Mouse (Mus musculus) left cerebral cortex, adult 2 months (tissue): ENCODE measurements around the gene Olfr401. TPM values are rescaled to one million over a fixed set of nuclear protein-coding genes. Genes with fewer than 3 reads are reported as not detected.
"Not testable (repeated sequence)": the region's sequence is repeated elsewhere in the genome, so short reads cannot be mapped to it uniquely, and the experiment has no call there.

Experiments used
- DNase-seq, 2 experiments: peaks; one replicate each; pipeline ENCODE4 v3.0.0; 2021 to 2022; ENCODE audit warnings: low spot score in 2 of 2, mixed read lengths in 1 of 2; ENCODE audit errors: extremely low spot score in 1 of 2
- H3K27ac ChIP-seq: fragments of 200-600 bp; 2 replicates; pipeline ENCODE4 v1.8.1; 2022
- H3K4me3 ChIP-seq: fragments of 200-600 bp; 2 replicates; pipeline ENCODE4 v1.8.1; 2022
- CTCF ChIP-seq: fragments of 200-600 bp; IDR thresholded peaks from 2 replicates; pipeline ENCODE4 v1.8.1; 2022; ENCODE audit warnings: antibody characterized with exemption, mild to moderate bottlenecking, moderate library complexity
- intact Hi-C: fragments of 180-260 bp; cut with DNase I; formaldehyde crosslinking; loops from one replicate; pipeline ENCODE4 v1.15.1; 2025
- long read RNA-seq, 2 experiments: library from polyadenylated mRNA; stranded (forward); transcript quantifications; one replicate each; pipeline ENCODE4 v2.0.0; 2021; ENCODE audit warnings: borderline mapping rate in 2 of 2
- total RNA-seq, 2 experiments: library from RNA; stranded (reverse); gene quantifications; 2 replicates each; pipeline ENCODE4 v1.2.3; 2021

Gene Olfr401
- not detected for total RNA-seq
- long read RNA-seq, experiment 1: 0 reads
- long read RNA-seq, experiment 2: 0 reads

DNA sequence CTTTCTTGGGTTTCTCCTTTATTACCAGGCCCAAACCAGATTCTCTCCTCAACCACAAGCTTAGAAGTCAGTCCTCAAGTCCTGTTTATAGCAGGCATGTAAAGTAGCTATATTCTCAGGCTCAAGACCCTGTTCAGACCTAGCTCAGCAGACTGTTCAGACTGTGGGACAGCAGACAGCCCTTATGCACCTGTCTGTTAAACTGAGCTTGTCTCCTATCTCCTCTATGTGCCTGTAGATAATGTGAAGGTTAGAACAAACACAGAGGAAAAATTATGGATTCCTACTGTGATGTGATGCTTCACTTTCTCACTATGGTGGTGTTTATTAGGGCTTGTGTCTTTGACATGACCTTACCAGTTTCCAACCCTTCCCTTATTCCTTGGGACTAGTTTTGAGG is at the start of gene Olfr401:
Olfr401 (plus strand) TSS at position 301 of the 400 bp plus-strand sequence.
- H3K4me3 ChIP-seq: no peak within 1 kb of the TSS
- intact Hi-C loops: no loop called here

DNA sequence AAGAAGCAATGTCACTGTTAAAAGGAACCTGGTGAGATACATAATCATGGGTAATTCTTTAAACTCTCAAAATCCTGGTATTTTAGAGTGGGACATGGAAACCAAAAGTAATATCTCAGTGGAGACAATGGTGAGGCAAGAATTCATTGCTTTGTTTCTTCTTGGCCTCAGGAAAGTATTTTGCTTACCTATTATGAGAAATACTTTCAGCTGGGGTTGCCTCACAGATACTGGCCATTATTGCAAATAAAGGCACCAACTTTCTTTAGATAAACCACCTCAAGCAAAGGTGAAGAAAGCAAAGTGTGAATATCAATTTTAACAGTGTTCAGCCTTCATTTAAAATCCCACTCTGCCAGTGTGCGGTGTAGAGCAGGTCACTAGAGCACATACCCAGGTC is 43.9 kb upstream of the Olfr401 start, which contains the start of gene Zfp616:
Zfp616 (plus strand) TSS at position 301 of the 400 bp plus-strand sequence.
- no peak for TF ChIP-seq CTCF
- intact Hi-C loops: loop anchor here (10.0 kb wide), 1 partner anchor 1825 kb away; no protein-coding TSS in a partner anchor
- DNase-seq: no peak
- Histone ChIP-seq H3K27ac (no peak within 1 kb of the TSS), H3K4me3 (no peak within 1 kb of the TSS)

More for the DNA sequence above, at the start of gene Olfr401:
- DNase-seq: no peak
- H3K27ac ChIP-seq: no peak within 1 kb of the TSS
- no peak for TF ChIP-seq CTCF

DNA sequence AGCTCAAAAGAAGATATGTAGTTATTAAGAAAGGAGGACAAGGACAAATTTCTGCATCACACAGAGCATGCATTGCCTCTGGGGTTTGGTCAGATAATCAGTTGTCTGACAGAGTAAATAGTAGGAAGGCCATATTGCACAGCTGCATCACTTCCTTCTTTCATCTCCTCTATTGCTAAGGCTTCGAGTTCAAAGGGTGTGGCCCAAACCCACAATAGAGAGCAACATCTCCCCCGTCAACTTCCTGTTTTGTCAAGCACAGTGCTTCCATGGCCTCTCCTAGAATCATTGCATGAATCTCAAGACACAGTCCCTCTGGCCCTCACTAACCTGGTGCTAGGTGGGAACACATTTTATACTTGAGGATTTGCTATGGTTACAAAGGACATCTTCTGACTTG is 12.8 kb upstream of the Olfr401 start:
- intact Hi-C loops: no loop called here
- no peak for DNase-seq
- Histone ChIP-seq H3K27ac (no peak overlapping the region), H3K4me3 (no peak overlapping the region)
- TF ChIP-seq CTCF: no peak

DNA sequence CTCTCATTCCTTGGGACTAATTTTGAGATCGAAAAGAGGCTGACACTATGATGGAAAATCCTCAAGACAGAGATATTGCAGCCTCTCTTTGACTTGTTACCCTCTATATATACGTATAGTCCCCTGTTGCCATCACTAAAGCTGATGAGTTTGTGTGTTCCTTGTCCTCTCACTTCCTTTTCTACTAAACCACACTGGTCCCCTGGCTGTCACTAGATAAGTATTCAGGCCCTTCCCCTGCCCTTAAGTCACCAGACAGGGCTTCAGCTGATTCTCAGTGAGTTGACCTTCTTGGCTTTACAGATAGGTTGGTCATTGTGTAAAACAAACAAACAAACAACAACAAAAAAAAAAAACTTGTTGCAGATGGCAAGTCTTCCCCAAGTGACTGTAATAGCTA is 12.0 kb upstream of the Olfr401 start:
- Histone ChIP-seq H3K4me3 (no peak overlapping the region), H3K27ac (no peak overlapping the region)
- no peak for DNase-seq
- TF ChIP-seq CTCF: no peak
- intact Hi-C loops: no loop called here

DNA sequence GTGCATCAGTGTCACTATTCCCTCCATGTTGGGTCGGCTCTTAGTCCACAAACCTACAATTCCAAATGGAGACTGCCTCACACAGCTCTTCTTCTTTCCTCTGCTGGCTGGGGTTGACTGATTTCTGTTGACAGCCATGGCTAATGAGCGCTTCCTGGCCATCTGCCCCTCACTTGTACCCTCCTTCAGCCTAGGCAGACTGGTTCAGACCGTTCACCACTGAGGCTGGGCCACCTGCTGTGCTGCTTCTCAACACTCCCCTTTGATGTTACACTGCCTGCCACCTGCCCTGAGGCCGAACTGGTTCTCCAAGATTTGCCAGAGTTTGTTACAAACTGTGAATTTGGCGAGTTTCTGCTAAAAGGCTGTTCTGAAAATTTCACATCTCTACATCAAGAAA is 8.4 kb upstream of the Olfr401 start:
- Histone ChIP-seq H3K27ac (no peak overlapping the region), H3K4me3 (no peak overlapping the region)
- intact Hi-C loops: no loop called here
- no peak for DNase-seq
- TF ChIP-seq CTCF: no peak

DNA sequence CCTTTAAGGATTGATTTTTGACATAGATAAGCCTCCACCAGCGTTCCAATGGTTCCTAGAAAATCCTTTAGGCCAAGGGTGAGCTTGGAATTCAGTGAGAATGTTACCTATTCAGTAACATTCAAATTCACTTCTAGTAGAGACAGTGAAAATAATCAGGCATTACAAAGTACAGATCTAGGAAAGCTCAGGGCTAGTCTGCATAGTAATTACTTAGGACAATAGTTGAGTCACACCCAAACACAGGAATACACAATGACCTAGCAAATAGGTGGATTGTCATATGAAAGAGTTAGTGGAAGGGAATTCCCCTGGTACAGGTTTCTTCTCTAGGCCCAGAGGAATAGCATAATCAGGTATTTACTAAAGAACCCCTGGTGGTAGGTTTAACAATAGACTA is 26.5 kb downstream of the Olfr401 start:
- H3K4me3 ChIP-seq, DNase-seq, intact Hi-C loops, H3K27ac ChIP-seq: not testable (repeated sequence)

DNA sequence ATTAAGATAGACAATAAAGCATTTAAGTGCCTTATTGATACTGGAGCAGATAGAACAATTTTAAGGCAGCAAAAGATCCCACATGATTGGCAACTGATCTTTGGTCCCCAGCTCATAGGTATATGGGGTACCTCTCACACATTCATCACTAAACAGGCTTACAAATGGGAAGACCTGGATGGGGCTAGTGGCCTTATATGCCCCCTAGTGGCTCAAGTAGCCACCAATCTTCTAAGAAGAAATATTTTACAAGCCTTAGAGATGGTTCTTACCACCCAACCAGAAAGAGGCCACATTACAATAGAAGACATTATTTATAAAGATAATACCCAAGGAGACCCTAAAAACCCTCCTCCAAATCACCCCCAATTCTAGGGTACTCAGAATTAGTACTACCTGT is 32.4 kb downstream of the Olfr401 start:
- Histone ChIP-seq H3K27ac (no peak overlapping the region), H3K4me3 (no peak overlapping the region)
- no peak for TF ChIP-seq CTCF
- intact Hi-C loops: no loop called here
- DNase-seq: no peak

DNA sequence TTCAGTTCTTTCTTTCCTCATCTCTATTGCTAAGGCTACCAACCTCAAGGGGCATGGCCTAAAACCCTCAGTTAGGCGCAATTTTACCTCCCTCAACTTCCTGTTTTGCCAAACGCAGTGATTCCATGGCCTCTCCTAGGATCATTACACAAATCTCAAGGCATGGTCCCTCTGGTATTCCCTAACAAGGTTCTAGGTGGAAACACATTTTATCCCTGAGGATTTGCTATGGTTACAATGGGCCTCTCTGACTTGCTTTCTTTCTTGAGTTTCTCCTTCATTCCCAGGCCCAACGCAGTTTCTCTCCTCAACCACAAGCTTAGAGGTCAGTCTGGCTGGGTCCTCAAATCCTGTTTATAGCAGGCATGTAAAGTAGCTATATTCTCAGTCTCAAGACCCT is 39.7 kb downstream of the Olfr401 start, which contains the start of gene Olfr402:
Olfr402 (plus strand) TSS at position 301 of the 400 bp plus-strand sequence.
- no peak for TF ChIP-seq CTCF
- H3K4me3 ChIP-seq: no peak within 1 kb of the TSS

DNA sequence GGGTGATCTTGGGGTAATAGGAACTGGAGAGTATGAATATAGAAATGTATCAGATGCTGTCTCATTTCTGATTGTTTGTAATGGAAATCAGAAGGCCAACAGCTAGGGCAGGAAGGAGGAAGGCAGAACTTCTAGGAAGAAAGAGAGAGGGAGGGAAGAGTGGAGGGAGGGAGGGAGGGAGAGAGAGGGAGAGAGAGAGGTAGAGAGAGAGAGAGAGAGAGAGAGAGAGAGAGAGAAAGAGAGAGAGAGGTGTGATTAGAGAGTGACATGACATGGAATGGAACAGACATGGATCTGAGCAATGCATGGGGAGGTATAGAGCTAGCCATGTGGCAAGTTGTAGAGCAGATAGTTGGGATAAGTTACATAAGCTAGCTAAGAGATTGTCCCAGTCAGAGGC is 55.3 kb downstream of the Olfr401 start:
- DNase-seq: no peak
- Histone ChIP-seq H3K27ac (no peak overlapping the region), H3K4me3 (no peak overlapping the region)
- intact Hi-C loops: no loop called here
- no peak for TF ChIP-seq CTCF

More for the DNA sequence above, 39.7 kb downstream of the Olfr401 start, which contains the start of gene Olfr402:
- intact Hi-C loops: no loop called here
- no peak within 1 kb of the TSS for H3K27ac ChIP-seq
- DNase-seq: no peak

Other genes with a start within 250 kb of the Olfr401 start
- not detected for gene Olfr394, start 222.9 kb upstream of the Olfr401 start, total RNA-seq
- not detected for gene Olfr395, start 204.4 kb upstream of the Olfr401 start, total RNA-seq
- not detected for gene Olfr23, start 177.0 kb upstream of the Olfr401 start, total RNA-seq
- gene Olfr397, start 152.9 kb upstream of the Olfr401 start, total RNA-seq: not detected
- gene Olfr398, start 123.3 kb upstream of the Olfr401 start, total RNA-seq: not detected
- gene Olfr139, start 57.2 kb upstream of the Olfr401 start, total RNA-seq: not detected
- gene Olfr399, start 57.1 kb upstream of the Olfr401 start, total RNA-seq: not detected
- not detected for gene Zfp616, start 43.8 kb upstream of the Olfr401 start, total RNA-seq
- gene Olfr402, start 39.8 kb downstream of the Olfr401 start, total RNA-seq: not detected
- not detected for gene Olfr403, start 72.5 kb downstream of the Olfr401 start, total RNA-seq
- not detected for gene Olfr43, start 97.7 kb downstream of the Olfr401 start, total RNA-seq
- gene Olfr406, start 146.1 kb downstream of the Olfr401 start, total RNA-seq: not detected
- not detected for gene Olfr59, start 170.0 kb downstream of the Olfr401 start, total RNA-seq
- gene Olfr410, start 224.3 kb downstream of the Olfr401 start, total RNA-seq: not detected
- gene Olfr411, start 238.9 kb downstream of the Olfr401 start, total RNA-seq: not detected
- gene Olfr412, start 248.4 kb downstream of the Olfr401 start, total RNA-seq: not detected